Mouse (Mus musculus): Measurements from ENCODE around the gene Tfb2m.

Tfb2m gene

GRCm38 (mm10) chr1:179492908-179493307 is 53.2 kb downstream of the Tfb2m start:
- DNase-seq: no peak

GRCm38 (mm10) chr1:179488520-179488919 is 57.5 kb downstream of the Tfb2m start:
- no peak for DNase-seq

DNA sequence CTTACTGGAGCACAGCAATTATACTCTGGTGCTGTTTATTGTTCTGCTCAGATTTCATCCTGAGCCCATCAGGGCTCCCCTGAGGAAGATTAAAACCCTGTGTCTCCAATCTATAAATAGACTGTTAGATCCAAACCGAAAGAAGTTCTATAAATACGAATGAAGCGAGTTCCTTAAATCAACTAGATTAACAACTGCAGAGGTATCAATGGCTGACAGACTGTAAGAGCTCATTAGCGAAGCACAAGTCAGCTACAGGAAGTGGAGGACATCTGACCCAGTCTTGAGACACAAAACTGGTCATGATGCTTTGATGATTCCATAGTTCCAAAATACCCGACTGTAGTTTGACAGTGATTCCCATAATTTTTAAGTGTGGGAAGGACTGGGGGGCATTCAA is 58.1 kb downstream of the Tfb2m start:
- no peak for DNase-seq

- DNase-seq: no peak
Observed at GRCm38 (mm10) chr1:179487238-179487637, 58.8 kb downstream of the Tfb2m start.

- no peak for DNase-seq
Observed at GRCm38 (mm10) chr1:179485784-179486540, 60.1 kb downstream of the Tfb2m start.

GRCm38 (mm10) chr1:179480862-179481261 is 65.2 kb downstream of the Tfb2m start:
- no peak for DNase-seq
